Mouse (Mus musculus): ENCODE data around the gene Ly6g5b. TPM values are rescaled to one million over a fixed set of nuclear protein-coding genes. Genes with fewer than 3 reads are reported as not detected.

The Ly6g5b gene
- polyA plus RNA-seq, 1 experiment from 2014 or later, result 1.1 TPM

GRCm38 (mm10) chr17:35100196-35100765, 14.9 kb downstream of the Ly6g5b start:
- Histone ChIP-seq H3K9me3 (no peaks in the 10 kb centered on the region), H3K36me3 (peaks cover 91% of the 10 kb centered on the region), H3K4me1 (no peaks in the 10 kb centered on the region), H3K27ac (no peak overlapping the region), H3K9ac (no peak overlapping the region), H3K4me2 (replicated peaks) (no peak overlapping the region), H3K4me3 (no peak overlapping the region), H3K27me3 (no peaks in the 10 kb centered on the region)
- ATAC-seq (ENCODE audit: low FRiP score, low read depth), result no peak
- 82% methylated on average over 10 of the region's 10 CpGs for WGBS

GRCm38 (mm10) chr17:35097164-35097655, 18.0 kb downstream of the Ly6g5b start:
- 89% methylated on average over 12 of the region's 12 CpGs for WGBS
- no peak overlapping the region for H3K4me3 ChIP-seq
- H3K4me1 ChIP-seq, result no peaks in the 10 kb centered on the region
- no peak for ATAC-seq (ENCODE audit: low FRiP score, low read depth)
- H3K9me3 ChIP-seq, result no peaks in the 10 kb centered on the region
- peaks cover 99% of the 10 kb centered on the region for H3K36me3 ChIP-seq
- no peaks in the 10 kb centered on the region for H3K27me3 ChIP-seq
- no peak overlapping the region for H3K9ac ChIP-seq
- H3K4me2 ChIP-seq (replicated peaks), result no peak overlapping the region
- H3K27ac ChIP-seq, result no peak overlapping the region

GRCm38 (mm10) chr17:35096597-35096996, 18.6 kb downstream of the Ly6g5b start:
- no peak for ATAC-seq (ENCODE audit: low FRiP score, low read depth)
- 88% methylated on average over 12 of the region's 12 CpGs for WGBS
- peaks cover 97% of the 10 kb centered on the region for H3K36me3 ChIP-seq
- no peak overlapping the region for H3K27ac ChIP-seq
- peak overlapping the region; percentile 31; the same call in 1 of the 2 replicates for H3K9ac ChIP-seq
- no peak overlapping the region for H3K4me3 ChIP-seq
- no peaks in the 10 kb centered on the region for H3K9me3 ChIP-seq
- no peaks in the 10 kb centered on the region for H3K4me1 ChIP-seq
- no peaks in the 10 kb centered on the region for H3K27me3 ChIP-seq
- no peak overlapping the region for H3K4me2 ChIP-seq (replicated peaks)

- no peak for ATAC-seq (ENCODE audit: low FRiP score, low read depth)
- Histone ChIP-seq H3K4me3 (no peak overlapping the region), H3K9ac (0 out of 2 replicates have a peak overlapping the region, but pooled peaks have one; percentile 31), H3K27me3 (no peaks in the 10 kb centered on the region), H3K4me1 (peaks cover 9% of the 10 kb centered on the region), H3K4me2 (replicated peaks) (no peak overlapping the region), H3K36me3 (peaks cover 87% of the 10 kb centered on the region), H3K27ac (no peak overlapping the region), H3K9me3 (no peaks in the 10 kb centered on the region)
- 87% methylated on average over 15 of the region's 15 CpGs for WGBS
These were observed 20.5 kb downstream of the Ly6g5b start for GRCm38 (mm10) chr17:35094475-35095365.

- Histone ChIP-seq H3K27ac (no peak overlapping the region), H3K36me3 (peaks cover 65% of the 10 kb centered on the region), H3K9ac (no peak overlapping the region), H3K9me3 (no peaks in the 10 kb centered on the region), H3K4me3 (no peak overlapping the region), H3K27me3 (no peaks in the 10 kb centered on the region), H3K4me1 (peaks cover 9% of the 10 kb centered on the region), H3K4me2 (replicated peaks) (no peak overlapping the region)
- no peak for ATAC-seq (ENCODE audit: low FRiP score, low read depth)
- 89% methylated on average over 14 of the region's 14 CpGs for WGBS
These were observed 22.6 kb downstream of the Ly6g5b start for GRCm38 (mm10) chr17:35092403-35093198.

GRCm38 (mm10) chr17:35090166-35090932, 24.9 kb downstream of the Ly6g5b start:
- ATAC-seq (ENCODE audit: low FRiP score, low read depth), result no peak
- peak overlapping the region; percentile 64 for H3K4me3 ChIP-seq
- H3K27ac ChIP-seq, result 0 out of 2 replicates have a peak overlapping the region, but pooled peaks have one; percentile 94
- peak overlapping the region; percentile 86 for H3K9ac ChIP-seq
- peaks cover 9% of the 10 kb centered on the region for H3K4me1 ChIP-seq
- H3K4me2 ChIP-seq (replicated peaks), result peak overlapping the region; percentile 65
- WGBS, result 69% methylated on average over 8 of the region's 8 CpGs
- H3K27me3 ChIP-seq, result no peaks in the 10 kb centered on the region
- H3K36me3 ChIP-seq, result peaks cover 43% of the 10 kb centered on the region
- H3K9me3 ChIP-seq, result no peaks in the 10 kb centered on the region

- H3K4me3 ChIP-seq, result peak within 1 kb of the TSS; percentile 64
- peak; percentile 98 for ATAC-seq (ENCODE audit: low FRiP score, low read depth)
- H3K9ac ChIP-seq, result peak within 1 kb of the TSS; percentile 86
- peak within 1 kb of the TSS; percentile 94 for H3K27ac ChIP-seq
- H3K27me3 ChIP-seq, result no peaks in the 10 kb centered on the region
- peaks cover 9% of the 10 kb centered on the region for H3K4me1 ChIP-seq
- 3% methylated on average over 67 of the region's 67 CpGs for whole genome bisulfite sequencing
- H3K4me2 ChIP-seq (replicated peaks), result peak within 1 kb of the TSS; percentile 65
- H3K36me3 ChIP-seq, result peaks cover 31% of the 10 kb centered on the region
- H3K9me3 ChIP-seq, result no peaks in the 10 kb centered on the region
These were observed 26.2 kb downstream of the Ly6g5b start, which contains the start of gene Abhd16a for GRCm38 (mm10) chr17:35088825-35089644. Gene Abhd16a (plus strand): TSS chr17:35089263.

- 42% methylated on average over 2 of the region's 2 CpGs for WGBS
- ATAC-seq (ENCODE audit: low FRiP score, low read depth), result no peak
These were observed 27.1 kb downstream of the Ly6g5b start for GRCm38 (mm10) chr17:35088151-35088550.

GRCm38 (mm10) chr17:35085208-35085865, 29.9 kb downstream of the Ly6g5b start, which contains the start of gene Ly6g6f:
Gene Ly6g6f (minus strand): TSS chr17:35085610.
- peak within 1 kb of the TSS; percentile 43; the same call in 1 of the 2 replicates for H3K9ac ChIP-seq

More at GRCm38 (mm10) chr17:35088151-35088550, 27.1 kb downstream of the Ly6g5b start:
- H3K4me1 ChIP-seq, result peaks cover 9% of the 10 kb centered on the region
- no peak overlapping the region for H3K9ac ChIP-seq
- H3K27ac ChIP-seq, result no peak overlapping the region
- H3K4me2 ChIP-seq (replicated peaks), result no peak overlapping the region
- H3K9me3 ChIP-seq, result no peaks in the 10 kb centered on the region
- H3K36me3 ChIP-seq, result peaks cover 22% of the 10 kb centered on the region
- H3K4me3 ChIP-seq, result no peak overlapping the region
- no peaks in the 10 kb centered on the region for H3K27me3 ChIP-seq

GRCm38 (mm10) chr17:35083929-35084497, 31.2 kb downstream of the Ly6g5b start:
- WGBS, result 68% methylated on average over 3 of the region's 3 CpGs
- Histone ChIP-seq H3K9me3 (no peaks in the 10 kb centered on the region), H3K27me3 (0 out of 2 replicates have a peak, but pooled peaks cover 1% of the 10 kb centered on the region), H3K4me3 (no peak overlapping the region), H3K9ac (no peak overlapping the region), H3K4me1 (no peaks in the 10 kb centered on the region), H3K4me2 (replicated peaks) (no peak overlapping the region), H3K27ac (no peak overlapping the region), H3K36me3 (no peaks in the 10 kb centered on the region)
- ATAC-seq (ENCODE audit: low FRiP score, low read depth), result no peak

More at GRCm38 (mm10) chr17:35085208-35085865, 29.9 kb downstream of the Ly6g5b start, which contains the start of gene Ly6g6f:
- no peaks in the 10 kb centered on the region for H3K27me3 ChIP-seq
- peaks cover 5% of the 10 kb centered on the region for H3K4me1 ChIP-seq
- no peak for ATAC-seq (ENCODE audit: low FRiP score, low read depth)
- no peaks in the 10 kb centered on the region for H3K9me3 ChIP-seq
- no peaks in the 10 kb centered on the region; the same call in 1 of the 2 replicates for H3K36me3 ChIP-seq
- H3K4me3 ChIP-seq, result no peak within 1 kb of the TSS
- H3K27ac ChIP-seq, result no peak within 1 kb of the TSS
- no peak within 1 kb of the TSS for H3K4me2 ChIP-seq (replicated peaks)
- WGBS, result 77% methylated on average over 7 of the region's 7 CpGs

Measured in limb, embryonic 13.5 days (tissue).